Mouse (Mus musculus): ENCODE data around the gene Hoxc12.

The Hoxc12 gene

DNA sequence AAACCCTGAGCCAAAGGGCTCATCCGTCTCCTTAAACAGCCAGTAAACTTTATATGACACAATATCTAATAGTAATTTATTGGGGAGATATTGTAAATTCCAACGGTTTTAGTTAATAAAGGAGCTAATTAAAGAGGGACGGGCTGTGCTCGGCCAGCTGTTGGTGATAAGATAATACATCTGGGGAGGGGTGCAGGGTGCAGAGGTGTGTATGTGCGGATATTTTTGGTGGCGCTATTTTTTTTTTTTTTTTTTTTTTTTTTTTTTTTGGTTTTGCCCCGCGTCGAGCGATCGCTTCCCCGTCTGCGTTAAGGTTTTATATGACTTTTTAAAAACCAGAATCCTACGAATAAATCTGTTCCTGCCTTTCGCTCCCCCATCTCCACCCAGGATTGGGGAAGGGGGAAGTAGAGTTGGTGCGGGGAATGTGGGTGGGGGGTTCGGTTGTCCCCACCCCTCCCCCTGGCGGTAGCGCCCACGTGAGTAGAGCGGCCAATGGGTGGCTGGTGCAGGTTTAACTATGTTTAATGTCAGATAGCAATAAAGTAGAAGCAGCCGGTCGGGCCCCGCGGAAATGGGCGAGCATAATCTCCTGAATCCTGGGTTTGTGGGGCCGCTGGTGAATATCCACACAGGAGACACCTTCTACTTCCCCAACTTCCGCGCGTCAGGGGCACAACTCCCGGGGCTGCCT lies at the start of gene Hoxc12:
TSS of gene Hoxc12 (plus strand) at position 479 of the 694 bp plus-strand sequence.
- no peak for DNase-seq (ENCODE audit: low read depth)

DNA sequence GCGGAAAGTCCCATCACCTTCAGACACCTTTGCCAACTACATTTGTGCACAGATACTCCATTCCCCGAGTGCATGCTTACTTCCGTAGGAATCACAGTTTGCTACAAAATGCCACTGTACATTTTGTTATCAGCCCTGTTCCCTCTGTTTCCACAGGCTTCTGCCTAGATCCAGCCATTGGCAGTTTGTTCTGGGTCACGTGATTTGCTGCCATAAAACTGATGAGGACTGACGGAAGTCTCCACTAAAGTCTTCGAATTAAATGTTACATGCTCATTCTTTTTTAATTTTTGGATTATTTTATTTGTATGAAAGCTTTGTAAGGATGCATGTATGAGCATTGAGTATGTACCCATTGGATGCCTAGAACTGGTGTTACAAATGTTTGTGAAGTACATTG lies 41.4 kb upstream of the Hoxc12 start:
- DNase-seq (ENCODE audit: low read depth) = no peak

DNA sequence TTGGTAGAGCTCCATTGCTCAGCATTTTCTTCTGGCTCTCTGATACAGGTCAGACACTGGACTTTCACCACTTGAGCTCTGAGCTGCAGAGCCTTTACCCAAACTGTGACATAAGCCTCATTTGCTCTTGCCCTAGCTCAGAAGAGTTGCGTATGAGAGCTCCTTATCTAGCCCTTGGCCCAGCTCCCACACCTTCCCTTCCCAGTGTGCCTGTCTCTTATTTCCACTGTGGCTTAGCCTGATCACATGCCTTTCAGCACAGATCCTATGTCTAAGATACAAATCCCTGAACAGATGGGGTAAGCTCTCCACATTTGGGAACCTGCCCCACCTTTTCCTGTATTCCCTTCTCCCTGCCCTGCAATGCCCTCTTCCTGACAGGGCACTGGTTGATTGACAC lies 31.6 kb upstream of the Hoxc12 start:
- DNase-seq (ENCODE audit: low read depth) = no peak

DNA sequence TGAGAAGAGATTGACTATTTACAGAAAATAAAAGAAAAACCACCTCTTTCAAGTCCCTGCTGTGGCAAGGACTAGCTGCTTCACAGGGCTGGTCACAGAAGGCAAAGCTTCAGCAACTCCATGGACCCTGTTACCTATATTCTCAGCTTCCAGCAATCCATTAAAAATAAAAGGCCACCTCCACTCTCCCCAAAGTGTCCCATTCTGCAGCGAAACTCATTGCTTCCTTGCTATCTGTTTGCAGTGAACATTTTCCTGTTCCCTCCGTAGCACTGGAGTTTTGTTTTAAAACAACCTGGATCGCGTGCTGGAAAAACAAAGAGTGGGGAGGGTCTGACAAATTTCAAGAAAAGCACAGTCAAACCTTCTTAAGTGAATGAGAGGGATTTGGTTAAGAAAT lies 27.0 kb upstream of the Hoxc12 start:
- DNase-seq (ENCODE audit: low read depth) = no peak

DNA sequence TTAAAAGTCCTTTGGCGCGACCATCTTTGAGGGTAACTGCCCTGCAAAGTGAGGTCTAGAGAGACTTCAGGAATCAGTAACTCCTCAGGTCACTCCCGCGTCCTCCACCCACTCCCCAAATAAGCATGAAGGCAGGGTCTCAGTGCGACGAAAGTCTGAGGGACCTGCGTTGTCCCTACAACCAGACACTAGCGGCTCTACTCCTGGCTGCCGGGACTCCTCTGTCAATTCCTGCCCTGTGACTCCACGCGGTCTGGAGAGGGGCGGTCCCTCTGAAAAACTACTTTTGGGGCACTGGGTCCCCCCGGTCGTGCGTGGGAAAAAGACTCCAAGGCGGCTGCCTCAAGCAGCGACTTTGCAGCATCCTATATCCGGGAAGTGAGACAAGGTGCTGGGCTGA lies 26.5 kb upstream of the Hoxc12 start:
- no peak for DNase-seq (ENCODE audit: low read depth)

DNA sequence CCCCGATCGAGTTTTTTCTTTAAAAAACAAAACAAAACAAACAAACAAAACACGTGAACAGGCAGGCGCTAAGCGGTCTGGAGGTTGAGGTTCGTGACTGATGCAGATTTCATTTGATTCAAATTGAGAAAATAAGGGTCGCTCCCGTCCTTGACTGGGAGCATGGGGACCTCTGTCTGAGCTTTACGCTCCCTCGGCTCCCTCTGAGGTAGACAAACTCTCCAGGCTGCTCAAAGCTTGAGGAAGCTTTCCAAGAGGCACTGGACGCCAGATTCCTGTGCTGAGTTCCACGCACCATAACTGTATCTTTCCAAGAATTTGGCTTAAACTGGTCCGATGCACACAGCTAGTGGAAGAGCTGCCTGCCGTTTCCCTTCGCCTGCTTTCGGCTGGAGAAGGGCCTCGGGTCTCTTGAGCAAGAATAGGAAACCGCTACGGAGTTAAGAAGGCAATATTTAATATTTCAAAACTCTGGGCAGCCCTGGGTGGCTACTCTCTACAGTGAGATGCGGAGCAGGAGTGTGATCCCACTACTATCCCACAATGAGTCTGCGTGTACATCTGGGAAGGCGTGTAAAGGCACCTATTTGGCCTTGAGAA lies 26.0 kb upstream of the Hoxc12 start:
- no peak for DNase-seq (ENCODE audit: low read depth)

DNA sequence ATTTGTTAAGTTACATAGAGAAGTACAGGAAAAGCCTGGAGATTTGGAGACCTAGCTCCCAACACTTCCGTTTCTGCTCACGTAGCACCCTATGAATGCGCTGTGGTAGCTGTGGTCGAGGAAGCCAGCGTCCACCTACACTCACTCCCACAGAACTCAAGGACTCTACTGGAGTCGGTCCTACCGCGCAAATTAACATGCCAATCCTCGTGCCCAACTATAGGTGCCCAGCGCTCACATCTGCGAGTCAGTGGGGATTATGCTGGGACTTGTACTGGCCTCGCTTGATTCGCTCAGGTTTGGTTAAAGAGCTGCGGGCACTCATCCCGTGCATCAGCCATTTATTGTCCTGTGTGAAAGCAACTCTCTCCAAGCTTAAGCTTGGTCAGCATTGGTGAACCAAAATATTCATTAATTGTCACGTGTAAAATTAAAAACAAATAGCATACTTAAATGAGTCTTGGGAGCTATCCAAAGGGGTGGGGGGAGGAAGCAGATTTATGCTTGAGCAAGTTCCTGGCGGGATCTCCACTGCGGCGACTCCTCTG lies 23.4 kb upstream of the Hoxc12 start:
- DNase-seq (ENCODE audit: low read depth) = no peak

DNA sequence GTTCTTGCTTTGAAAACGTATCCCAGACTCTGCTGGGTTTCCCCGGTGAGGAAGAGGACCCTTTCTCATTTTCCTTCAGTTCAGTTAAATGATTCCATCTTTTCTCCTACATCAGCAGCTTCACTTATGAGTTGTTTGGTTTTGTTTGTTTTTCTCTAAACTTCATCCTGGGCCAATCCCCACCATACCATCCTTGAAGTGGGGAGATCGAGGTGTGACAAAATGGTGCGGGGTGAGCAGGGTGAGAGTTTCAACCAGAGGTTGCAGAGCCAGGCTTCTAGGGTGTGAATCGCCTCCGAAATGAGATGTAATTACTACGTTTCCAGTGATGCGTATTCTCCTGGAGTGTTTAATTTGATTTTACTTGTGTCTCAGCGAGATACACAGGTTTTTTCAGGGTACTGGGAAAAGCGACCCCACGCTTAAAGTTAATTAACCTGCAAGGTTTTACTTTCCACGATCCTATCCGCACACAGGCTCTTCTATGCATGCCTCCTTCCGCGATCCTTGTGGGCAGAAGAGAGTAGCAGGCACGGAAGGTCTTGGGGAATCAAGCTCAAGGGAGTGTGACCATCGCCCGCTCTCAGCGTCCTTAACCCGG lies 18.5 kb upstream of the Hoxc12 start:
- DNase-seq (ENCODE audit: low read depth) = no peak

DNA sequence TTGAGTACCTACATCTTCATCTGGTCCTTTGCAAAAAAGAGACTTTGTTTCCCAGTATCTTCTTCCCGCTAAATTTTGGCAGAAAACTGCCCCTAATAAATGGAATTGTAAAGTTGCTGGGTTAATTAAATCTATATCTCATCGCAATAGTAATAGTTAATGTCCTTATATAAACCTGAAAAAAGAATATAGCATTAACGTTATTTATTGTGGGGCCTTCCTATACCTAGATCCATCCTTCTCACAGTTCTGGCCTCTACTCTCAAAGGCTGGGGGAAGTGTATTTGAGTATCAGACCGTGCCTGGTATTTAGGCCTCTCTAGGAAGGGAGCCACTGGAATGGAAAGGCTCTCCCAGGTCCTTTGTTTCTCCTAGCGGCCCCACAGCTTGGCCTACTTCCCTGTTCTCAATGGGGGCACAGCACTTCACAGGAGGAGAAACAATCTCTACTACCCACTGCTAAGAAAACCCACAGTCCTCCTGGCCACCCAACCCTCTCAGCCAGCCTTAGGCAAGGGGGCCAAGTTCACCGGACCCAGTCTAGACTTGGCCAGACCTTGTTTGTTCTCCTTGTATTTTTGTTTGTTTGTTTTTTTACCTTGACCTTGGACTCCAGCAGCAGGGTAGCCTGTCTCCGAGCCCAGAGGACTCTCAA lies 17.8 kb upstream of the Hoxc12 start:
- DNase-seq (ENCODE audit: low read depth) = no peak

DNA sequence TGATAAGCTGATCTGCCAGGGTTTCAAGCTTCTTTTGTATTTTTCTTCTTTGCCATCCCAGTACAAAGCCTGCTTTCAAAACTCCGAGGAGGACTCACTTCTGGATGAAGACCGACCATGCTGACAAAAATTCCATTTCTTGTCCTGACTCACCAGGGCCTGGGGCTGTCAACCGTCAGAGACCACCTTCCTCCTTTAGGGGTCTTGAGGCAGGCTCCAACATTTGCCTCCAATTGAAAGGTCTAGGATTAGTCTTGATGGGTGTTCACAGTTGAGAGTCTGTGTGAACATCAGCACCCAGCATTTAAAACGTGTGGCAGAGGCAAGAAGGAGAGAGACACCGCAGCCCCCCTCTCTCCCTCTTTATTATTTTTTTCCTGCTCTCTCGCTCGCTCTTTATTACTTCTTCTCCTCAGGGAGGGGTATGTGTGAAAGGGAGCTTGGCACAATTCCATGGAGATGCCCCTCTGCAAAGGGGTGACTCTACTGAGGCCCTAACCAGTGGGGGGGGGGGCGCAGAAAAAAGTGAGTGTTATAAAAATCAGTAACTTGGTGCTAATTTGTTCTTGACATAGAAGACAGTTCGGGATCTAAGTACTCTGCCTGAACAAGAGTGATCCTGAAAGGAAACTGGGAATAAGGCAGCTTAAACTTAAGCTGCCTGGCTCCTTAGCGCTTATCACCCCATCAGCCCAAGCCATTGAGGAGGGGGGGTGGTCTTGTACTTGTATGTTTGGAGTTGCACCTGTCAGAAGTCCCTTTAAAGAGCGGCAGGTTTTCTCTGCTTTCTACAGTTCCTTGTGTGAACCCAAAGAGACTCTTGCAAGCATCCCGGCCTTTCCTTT lies 17.0 kb upstream of the Hoxc12 start:
- no peak for DNase-seq (ENCODE audit: low read depth)

DNA sequence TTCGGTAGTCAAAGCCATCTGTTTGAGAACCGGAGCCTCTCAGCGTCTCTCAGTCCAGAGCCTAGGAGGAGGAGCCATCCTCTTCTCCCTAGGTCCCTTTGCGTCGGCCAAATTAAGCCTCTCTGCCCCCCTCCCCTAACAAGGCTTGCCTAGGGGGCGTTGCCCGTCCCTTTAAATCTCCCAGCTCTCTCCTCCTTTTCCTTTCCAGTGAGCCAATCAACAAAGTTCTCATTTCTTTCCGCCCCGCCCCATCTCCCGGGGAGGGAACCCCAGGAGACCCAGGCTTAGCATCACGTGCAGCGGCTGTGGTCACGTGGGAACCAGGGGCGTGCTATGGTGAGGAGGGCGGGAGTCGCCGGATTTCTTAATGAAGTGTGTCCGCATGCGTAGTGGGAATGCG lies 15.9 kb upstream of the Hoxc12 start:
- no peak for DNase-seq (ENCODE audit: low read depth)

DNA sequence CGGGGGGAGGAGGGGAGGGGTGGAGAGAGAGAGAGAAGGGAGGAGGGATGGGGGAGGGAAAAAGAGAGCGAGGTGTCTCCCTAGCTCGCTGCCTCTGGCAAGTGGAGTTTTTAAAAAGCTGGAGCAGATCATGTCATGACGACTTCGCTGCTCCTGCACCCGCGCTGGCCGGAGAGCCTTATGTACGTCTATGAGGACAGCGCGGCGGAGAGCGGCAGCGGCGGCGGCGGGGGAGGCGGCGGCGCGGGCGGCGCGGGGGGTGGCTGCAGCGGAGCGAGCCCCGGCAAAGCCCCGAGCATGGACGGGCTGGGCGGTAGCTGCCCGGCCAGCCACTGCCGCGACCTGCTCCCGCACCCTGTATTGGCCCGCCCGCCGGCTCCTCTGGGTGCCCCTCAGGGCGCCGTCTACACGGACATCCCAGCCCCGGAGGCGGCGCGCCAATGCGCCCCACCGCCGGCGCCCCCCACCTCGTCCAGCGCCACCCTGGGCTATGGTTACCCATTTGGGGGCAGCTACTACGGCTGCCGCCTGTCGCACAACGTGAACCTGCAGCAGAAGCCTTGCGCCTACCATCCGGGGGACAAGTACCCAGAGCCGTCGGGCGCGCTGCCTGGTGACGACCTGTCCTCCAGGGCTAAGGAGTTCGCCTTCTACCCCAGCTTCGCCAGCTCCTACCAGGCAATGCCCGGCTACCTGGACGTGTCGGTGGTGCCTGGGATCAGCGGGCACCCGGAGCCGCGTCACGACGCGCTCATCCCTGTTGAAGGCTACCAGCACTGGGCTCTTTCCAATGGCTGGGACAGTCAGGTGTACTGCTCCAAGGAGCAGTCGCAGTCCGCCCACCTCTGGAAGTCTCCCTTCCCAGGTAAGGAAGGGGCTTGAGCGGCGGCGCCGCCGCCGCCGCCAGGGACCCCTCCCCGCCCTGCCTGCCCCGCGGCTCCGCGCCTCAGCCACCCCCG lies 15.2 kb upstream of the Hoxc12 start, which contains the start of gene Hoxc13:
TSS of gene Hoxc13 (plus strand) at position 51 of the 959 bp plus-strand sequence.
- no peak for DNase-seq (ENCODE audit: low read depth)

DNA sequence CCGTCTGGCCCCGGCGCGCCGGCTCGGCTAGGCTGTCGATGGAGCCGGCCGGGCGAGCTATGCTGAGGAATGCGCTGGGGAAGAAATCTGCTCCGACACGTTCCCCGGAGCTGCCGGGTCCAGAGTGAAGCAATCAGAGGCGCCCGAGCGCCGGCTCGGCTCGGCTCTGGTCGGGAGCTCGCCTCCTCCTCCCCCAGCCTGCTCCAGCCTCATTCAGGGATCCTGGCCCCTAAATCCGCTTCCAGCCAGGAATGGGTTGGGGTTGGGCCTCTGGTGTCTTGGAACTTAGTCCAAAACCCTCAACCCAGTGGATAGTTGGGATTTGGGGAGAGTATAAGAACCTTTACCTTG lies 14.6 kb upstream of the Hoxc12 start:
- DNase-seq (ENCODE audit: low read depth) = no peak

DNA sequence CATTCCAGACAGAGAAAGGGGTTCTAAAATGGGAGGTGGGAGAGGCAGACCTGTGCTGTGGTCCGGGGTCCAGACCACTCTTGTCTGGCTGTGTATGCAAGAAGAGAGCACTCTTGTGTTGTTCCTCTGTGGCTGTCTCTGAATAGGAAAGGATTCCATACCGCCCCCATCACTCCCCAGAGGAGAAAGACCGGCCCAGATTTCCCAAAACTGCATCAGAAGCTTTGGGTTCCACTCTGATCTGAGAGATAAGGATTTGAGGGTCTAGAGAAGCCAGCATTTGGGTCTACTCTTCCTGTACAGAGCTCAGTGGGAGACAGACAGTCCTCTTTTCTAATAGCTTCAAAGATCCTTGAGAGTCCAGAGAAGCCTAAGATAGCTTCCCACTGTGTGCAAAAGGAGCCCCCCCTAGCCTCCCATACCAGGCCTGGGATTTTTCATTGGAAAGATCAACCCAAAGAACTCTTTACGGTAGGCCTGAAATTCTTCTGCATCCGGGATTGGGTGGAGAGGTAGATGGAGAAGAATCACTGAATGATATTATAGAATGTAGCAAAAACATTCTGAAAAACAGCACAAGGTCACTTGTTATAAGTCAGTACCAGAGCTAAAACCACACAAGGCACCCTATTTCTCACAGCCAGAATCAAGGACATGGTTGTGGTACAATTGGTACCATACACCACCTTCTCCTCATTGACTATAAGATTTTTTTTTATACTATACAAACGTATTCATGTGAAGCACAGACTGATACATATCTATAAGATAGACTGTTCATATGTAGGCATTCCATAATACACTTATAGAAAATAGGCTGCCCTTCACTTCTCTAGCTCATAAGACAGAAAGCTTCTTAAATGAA lies 13.7 kb upstream of the Hoxc12 start:
- DNase-seq (ENCODE audit: low read depth) = no peak

DNA sequence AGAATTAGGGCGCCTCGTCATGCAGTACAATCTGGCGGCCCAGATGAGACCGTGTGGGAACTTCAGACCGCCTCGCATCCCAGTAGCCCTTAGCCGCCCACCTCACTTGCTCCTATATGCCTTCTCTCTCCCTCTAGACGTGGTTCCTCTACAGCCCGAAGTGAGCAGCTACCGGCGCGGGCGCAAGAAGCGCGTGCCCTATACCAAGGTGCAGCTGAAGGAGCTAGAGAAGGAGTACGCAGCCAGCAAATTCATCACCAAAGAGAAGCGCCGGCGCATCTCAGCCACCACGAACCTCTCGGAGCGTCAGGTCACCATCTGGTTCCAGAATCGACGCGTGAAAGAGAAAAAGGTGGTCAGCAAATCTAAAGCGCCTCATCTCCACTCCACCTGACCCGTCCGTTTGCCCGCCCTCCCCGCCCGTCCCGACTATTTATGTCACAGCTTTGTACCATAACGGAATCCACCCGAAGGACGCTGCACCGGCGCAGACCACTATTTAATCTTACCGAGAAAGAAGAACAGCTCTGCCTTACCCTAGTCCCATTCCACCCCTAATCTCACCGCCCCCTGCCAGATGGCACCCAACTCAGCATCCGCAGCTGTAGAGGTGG lies 9.4 kb upstream of the Hoxc12 start:
- DNase-seq (ENCODE audit: low read depth) = no peak

DNA sequence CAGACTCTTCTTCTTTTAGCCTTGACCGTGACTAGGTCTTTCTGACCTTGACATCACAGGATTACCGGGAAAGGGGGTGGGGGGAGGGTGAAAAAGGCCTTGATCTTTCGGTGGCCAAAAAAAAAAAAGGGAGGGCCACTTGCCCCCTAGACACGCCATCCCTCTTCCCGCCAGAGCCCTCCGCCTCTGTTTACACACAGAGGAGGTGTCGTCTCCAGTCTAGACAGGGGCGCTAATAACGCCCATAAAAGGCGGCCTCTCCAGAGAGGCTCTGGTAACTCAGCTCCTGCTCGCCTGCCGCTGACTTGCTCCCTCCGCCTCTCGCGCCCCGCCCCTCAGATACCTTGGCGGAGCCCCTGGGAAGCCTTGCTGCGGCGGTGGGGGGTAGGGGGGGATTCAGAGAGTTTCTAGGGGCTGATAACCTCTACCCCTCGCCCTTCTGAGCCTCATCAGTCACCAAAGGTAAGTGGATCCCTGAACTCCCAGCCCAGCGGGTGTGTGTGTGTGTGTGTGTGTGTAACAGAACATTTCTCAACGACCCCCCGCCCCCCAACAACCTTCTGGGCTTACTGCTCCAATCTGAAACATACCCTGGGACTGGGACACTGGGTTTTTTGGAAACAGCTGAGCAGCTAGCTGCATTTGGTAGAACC lies 4.7 kb upstream of the Hoxc12 start:
- DNase-seq (ENCODE audit: low read depth) = no peak

DNA sequence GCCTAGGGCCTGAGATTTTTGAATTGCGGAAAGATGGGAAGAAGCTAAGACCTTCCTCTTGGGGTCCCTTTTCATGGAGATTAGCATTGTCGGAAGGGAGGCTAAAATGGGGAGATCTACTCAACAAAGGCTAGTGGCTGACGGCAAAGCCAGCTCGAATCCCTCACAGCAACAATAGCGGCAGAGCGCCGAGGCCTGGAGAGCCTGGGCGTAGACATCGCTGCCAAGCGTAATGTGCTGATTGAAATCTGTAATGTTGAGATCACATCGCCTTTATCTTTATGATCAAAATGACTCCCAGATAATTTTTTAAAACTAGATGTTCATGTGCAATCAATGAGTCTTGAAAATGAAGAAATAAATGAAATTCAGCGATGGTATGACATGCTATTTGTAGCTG lies 2.1 kb upstream of the Hoxc12 start:
- no peak for DNase-seq (ENCODE audit: low read depth)

DNA sequence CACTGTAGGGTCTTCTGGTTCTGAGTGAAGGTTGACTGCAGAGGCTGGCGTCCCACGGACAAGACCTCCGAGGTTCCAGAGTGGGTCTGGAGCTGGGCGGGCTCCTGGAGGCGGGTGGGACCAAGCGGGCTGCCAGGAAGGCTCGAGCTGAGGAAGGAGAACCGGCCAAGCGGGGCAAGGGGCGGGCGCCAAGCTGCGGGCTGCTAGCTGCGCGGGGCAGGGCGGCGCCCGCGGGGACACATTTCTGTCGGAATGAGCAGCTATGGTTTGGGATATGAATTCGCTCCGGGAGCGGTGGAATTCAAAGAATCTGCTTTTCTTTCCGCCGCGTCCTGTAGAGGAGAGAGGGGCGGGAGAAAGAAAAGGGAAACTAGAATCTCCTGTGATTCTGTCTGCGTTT lies 1.7 kb upstream of the Hoxc12 start:
- no peak for DNase-seq (ENCODE audit: low read depth)

Measured in 416B (cell line).